Mouse (Mus musculus): ENCODE measurements around the gene Hoxa10. TPM values are rescaled to one million over a fixed set of nuclear protein-coding genes. Genes with fewer than 3 reads are reported as not detected.

The Hoxa10 gene
- polyA plus RNA-seq, 1 experiment, result 0.54 TPM

GRCm38 (mm10) chr6:52238976-52239375, 1.7 kb downstream of the Hoxa10 start:
- TF ChIP-seq POLR2A (IDR thresholded peaks at IDR 0.05; ENCODE audit: borderline replicate concordance, low read depth, low read length), result no peak
- no peak for TF ChIP-seq CTCF (IDR thresholded peaks at IDR 0.05; ENCODE audit: low read depth, low read length)
- H3K4me3 ChIP-seq (ENCODE audit: insufficient read depth, low read length), result no peak overlapping the region
- H3K27ac ChIP-seq (ENCODE audit: insufficient read depth, low read depth, low read length), result no peak overlapping the region
- H3K4me1 ChIP-seq (ENCODE audit: control insufficient read depth, insufficient read depth, low read length), result no peaks in the 10 kb centered on the region; the same call in 1 of the 2 replicates

- TF ChIP-seq POLR2A (IDR thresholded peaks at IDR 0.05; ENCODE audit: borderline replicate concordance, low read depth, low read length) (no peak), CTCF (IDR thresholded peaks at IDR 0.05; ENCODE audit: low read depth, low read length) (no peak)
- no peak overlapping the region for H3K27ac ChIP-seq (ENCODE audit: insufficient read depth, low read depth, low read length)
- H3K4me1 ChIP-seq (ENCODE audit: control insufficient read depth, insufficient read depth, low read length), result no peaks in the 10 kb centered on the region; the same call in 1 of the 2 replicates
- no peak overlapping the region for H3K4me3 ChIP-seq (ENCODE audit: insufficient read depth, low read length)
These were observed 2.5 kb downstream of the Hoxa10 start for GRCm38 (mm10) chr6:52238155-52238545.

DNA sequence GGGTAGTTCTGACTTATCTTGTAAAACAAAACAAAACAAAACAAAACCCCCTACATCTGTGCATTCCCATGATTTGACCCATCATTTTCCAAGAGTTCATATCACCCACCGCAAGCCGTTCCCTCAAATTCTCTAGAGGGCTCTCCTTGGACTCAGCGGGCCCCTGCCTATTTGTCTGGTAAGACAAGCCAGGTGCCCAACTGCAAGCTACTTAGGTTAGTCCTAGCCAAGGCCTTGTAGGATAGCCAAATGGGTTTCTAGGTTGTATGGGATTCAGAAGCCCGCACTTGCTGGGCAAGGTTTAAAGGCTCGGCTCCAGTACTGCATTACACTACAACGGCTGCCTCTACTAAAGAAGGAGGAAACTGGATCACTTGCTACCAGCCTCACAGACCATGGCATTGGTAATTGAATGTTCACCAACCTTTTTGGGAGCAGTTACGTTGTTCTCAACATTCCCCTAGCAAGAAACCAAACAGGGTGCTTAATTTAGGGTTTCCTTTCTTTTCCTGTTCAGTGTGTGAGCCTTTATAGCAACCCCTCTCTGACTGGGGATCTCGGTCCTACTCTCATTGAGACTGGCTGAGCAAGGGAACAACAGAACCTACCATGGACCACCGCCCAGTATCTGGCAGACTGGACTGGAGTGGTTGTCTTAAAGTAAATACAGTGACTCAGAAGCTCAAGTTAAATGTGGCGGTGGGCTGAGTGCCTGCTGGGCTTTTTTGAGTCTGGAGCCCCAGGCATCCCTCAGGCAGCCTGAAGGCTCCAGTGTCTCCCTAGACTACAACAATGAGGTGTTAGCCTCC, 3.1 kb downstream of the Hoxa10 start:
- Histone ChIP-seq H3K4me3 (ENCODE audit: insufficient read depth, low read length) (no peak overlapping the region), H3K27ac (ENCODE audit: insufficient read depth, low read depth, low read length) (no peak overlapping the region), H3K4me1 (ENCODE audit: control insufficient read depth, insufficient read depth, low read length) (no peaks in the 10 kb centered on the region; the same call in 1 of the 2 replicates)
- TF ChIP-seq CTCF (IDR thresholded peaks at IDR 0.05; ENCODE audit: low read depth, low read length) (no peak), POLR2A (IDR thresholded peaks at IDR 0.05; ENCODE audit: borderline replicate concordance, low read depth, low read length) (no peak)

DNA sequence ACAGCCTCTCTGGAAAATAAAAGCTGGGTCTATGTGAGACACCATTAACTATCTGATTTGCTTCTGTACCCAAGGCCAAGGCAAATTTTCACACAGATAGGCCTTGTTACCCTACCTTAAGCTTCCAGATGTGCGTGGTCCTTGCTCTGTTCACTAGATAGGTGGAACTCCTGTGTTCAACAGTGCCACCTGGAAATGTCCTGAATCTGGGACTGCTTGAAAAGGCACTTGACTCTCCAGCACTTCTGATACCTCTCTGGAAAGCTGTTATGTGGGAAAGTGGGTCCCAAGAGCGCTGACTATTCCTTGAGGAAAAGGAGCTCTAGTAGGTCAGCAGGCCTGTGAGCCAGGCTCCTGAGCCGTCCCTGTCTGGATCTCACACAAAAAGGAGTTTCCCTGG, 3.8 kb downstream of the Hoxa10 start:
- no peak for TF ChIP-seq POLR2A (IDR thresholded peaks at IDR 0.05; ENCODE audit: borderline replicate concordance, low read depth, low read length)
- no peak for TF ChIP-seq CTCF (IDR thresholded peaks at IDR 0.05; ENCODE audit: low read depth, low read length)
- H3K27ac ChIP-seq (ENCODE audit: insufficient read depth, low read depth, low read length), result no peak overlapping the region
- H3K4me3 ChIP-seq (ENCODE audit: insufficient read depth, low read length), result no peak overlapping the region
- no peaks in the 10 kb centered on the region; the same call in 1 of the 2 replicates for H3K4me1 ChIP-seq (ENCODE audit: control insufficient read depth, insufficient read depth, low read length)

DNA sequence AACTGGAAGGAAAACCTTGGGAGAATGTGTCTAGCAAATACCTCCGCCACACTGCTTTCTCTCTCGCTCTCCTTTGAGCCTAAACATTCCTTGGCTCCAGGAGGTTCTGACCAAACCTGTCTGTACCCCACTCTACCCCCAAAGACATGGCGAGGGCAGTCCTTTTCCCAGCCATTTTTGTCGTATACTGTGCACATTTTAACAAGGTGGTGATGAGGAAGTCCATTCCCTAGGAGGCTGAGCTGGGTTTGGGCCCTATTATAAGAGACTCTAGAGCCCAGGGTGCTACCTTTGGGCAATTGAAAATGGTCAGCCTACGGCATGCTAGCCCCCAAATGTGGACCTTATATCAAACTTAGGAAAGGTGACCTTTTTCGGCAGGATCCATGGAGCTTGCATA, 4.8 kb downstream of the Hoxa10 start:
- TF ChIP-seq POLR2A (IDR thresholded peaks at IDR 0.05; ENCODE audit: borderline replicate concordance, low read depth, low read length) (no peak), CTCF (IDR thresholded peaks at IDR 0.05; ENCODE audit: low read depth, low read length) (no peak)
- no peak overlapping the region for H3K4me3 ChIP-seq (ENCODE audit: insufficient read depth, low read length)
- H3K27ac ChIP-seq (ENCODE audit: insufficient read depth, low read depth, low read length), result no peak overlapping the region
- no peaks in the 10 kb centered on the region; the same call in 1 of the 2 replicates for H3K4me1 ChIP-seq (ENCODE audit: control insufficient read depth, insufficient read depth, low read length)

GRCm38 (mm10) chr6:52235267-52235666, 5.4 kb downstream of the Hoxa10 start:
- no peak for TF ChIP-seq CTCF (IDR thresholded peaks at IDR 0.05; ENCODE audit: low read depth, low read length)
- no peak for TF ChIP-seq POLR2A (IDR thresholded peaks at IDR 0.05; ENCODE audit: borderline replicate concordance, low read depth, low read length)
- no peaks in the 10 kb centered on the region; the same call in 1 of the 2 replicates for H3K4me1 ChIP-seq (ENCODE audit: control insufficient read depth, insufficient read depth, low read length)
- no peak overlapping the region for H3K4me3 ChIP-seq (ENCODE audit: insufficient read depth, low read length)
- H3K27ac ChIP-seq (ENCODE audit: insufficient read depth, low read depth, low read length), result no peak overlapping the region

GRCm38 (mm10) chr6:52234428-52235140, 6.1 kb downstream of the Hoxa10 start:
- Histone ChIP-seq H3K4me1 (ENCODE audit: control insufficient read depth, insufficient read depth, low read length) (no peaks in the 10 kb centered on the region), H3K4me3 (ENCODE audit: insufficient read depth, low read length) (no peak overlapping the region), H3K27ac (ENCODE audit: insufficient read depth, low read depth, low read length) (no peak overlapping the region)
- TF ChIP-seq CTCF (IDR thresholded peaks at IDR 0.05; ENCODE audit: low read depth, low read length) (no peak), POLR2A (IDR thresholded peaks at IDR 0.05; ENCODE audit: borderline replicate concordance, low read depth, low read length) (no peak)

DNA sequence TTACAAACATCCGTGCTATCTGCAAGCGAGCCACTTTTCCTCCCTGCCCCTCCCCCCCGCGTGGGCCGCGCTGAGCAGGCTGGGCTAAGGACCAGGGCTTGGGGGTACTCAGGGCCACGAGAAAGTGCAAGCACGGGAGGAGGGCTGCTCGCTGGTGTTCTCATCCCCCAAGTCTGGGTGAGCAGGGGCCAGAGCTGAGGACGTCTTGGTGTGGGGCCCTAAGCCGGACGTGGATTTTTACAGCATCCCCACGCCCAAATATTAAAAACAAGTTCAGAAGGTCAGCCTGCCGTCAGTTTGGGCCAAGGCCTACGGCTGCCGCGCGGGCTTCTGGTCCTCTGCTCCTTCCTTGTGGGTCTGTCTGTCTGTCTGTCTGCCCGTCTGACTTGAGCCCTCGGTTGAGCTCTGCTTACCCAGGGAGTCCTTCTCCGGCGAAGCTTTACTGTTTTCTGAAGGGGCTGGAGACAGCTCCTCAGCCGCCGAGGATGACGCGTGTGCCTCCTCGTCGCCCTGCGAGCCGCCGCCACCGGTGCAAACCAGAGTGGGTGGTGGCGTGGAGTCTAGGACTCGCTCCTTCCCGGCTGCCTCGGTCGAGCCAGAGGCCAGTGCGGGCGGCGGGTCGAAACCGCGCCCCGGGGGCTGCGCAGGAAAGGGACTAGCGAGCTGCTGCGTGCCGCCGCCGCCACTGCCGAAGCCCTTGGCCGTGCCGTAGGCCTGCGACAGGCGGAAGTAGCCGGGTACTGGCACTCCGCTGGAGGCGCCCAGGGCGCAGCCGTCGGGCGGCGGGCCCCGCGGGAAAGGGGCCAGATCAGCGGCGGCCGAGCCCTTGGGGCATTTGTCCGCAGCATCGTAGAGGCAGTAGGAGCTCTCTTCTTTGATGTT, 6.9 kb downstream of the Hoxa10 start:
- H3K4me1 ChIP-seq (ENCODE audit: control insufficient read depth, insufficient read depth, low read length), result no peaks in the 10 kb centered on the region
- TF ChIP-seq CTCF (IDR thresholded peaks at IDR 0.05; ENCODE audit: low read depth, low read length) (no peak), POLR2A (IDR thresholded peaks at IDR 0.05; ENCODE audit: borderline replicate concordance, low read depth, low read length) (no peak)
- peak overlapping the region; percentile 11; the same call in 1 of the 2 replicates for H3K4me3 ChIP-seq (ENCODE audit: insufficient read depth, low read length)
- H3K27ac ChIP-seq (ENCODE audit: insufficient read depth, low read depth, low read length), result no peak overlapping the region

- Histone ChIP-seq H3K4me1 (ENCODE audit: control insufficient read depth, insufficient read depth, low read length) (no peaks in the 10 kb centered on the region), H3K27ac (ENCODE audit: insufficient read depth, low read depth, low read length) (no peak overlapping the region), H3K4me3 (ENCODE audit: insufficient read depth, low read length) (no peak overlapping the region)
- TF ChIP-seq POLR2A (IDR thresholded peaks at IDR 0.05; ENCODE audit: borderline replicate concordance, low read depth, low read length) (no peak), CTCF (IDR thresholded peaks at IDR 0.05; ENCODE audit: low read depth, low read length) (no peak)
These were observed 7.6 kb downstream of the Hoxa10 start for GRCm38 (mm10) chr6:52232984-52233545.

Measured in bone marrow macrophage, adult 2 months (primary cell).